Mouse (Mus musculus): ENCODE data around the gene Sh3kbp1. TPM values are rescaled to one million over a fixed set of nuclear protein-coding genes. Genes with fewer than 3 reads are reported as not detected.
A peak's percentile ranks its signal among the peaks of the same experiment; 100 is the strongest.

The Sh3kbp1 gene
- polyA plus RNA-seq, 1 experiment: 139 TPM

DNA sequence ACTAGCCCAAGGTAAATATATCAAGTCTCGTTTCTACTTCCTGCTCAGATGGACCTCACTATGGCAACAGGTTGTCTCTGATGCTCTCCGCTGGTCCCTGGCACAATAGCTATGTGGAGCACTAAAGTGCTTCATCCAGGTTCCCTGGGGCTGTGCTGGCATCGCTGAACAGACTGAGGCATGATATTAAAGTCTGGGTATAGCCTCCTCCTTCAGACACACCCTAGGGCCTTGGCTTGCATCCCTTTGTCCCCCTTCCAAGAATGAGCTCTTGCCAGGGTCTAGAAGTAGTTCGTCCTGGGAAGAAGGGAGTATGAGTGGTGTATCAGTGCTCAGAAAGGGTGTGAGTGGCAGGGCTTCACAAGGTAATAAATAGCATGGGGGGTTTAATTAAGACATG is 269.5 kb downstream of the Sh3kbp1 start:
- H3K27ac ChIP-seq (ENCODE audit: insufficient read depth, low read depth, low read length): no peak overlapping the region
- H3K4me3 ChIP-seq (ENCODE audit: insufficient read depth, low read length): no peak overlapping the region
- TF ChIP-seq CTCF (IDR thresholded peaks at IDR 0.05; ENCODE audit: low read depth, low read length): no peak
- TF ChIP-seq POLR2A (IDR thresholded peaks at IDR 0.05; ENCODE audit: borderline replicate concordance, low read depth, low read length): no peak
- no peaks in the 10 kb centered on the region for H3K4me1 ChIP-seq (ENCODE audit: control insufficient read depth, insufficient read depth, low read length)

DNA sequence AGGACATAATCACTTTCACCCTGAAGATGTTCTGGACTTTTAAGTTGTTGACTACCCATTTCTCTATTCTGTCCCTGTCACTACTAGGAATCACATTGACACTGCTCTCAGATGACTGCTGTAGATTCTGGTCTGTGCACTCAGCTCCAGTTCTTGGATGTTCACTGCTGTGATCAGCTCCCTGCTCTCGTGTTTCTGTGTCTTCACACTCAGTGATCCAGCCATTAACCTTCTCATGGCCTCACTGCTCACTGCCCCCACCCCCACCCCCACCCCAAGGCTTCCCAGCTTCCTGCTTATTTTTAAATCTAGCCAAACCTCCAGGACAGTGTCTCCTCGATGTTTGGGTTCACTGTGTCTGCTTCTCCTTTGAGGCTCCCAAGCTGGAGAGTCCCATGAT is 271.0 kb downstream of the Sh3kbp1 start:
- H3K27ac ChIP-seq (ENCODE audit: insufficient read depth, low read depth, low read length): no peak overlapping the region
- H3K4me1 ChIP-seq (ENCODE audit: control insufficient read depth, insufficient read depth, low read length): no peaks in the 10 kb centered on the region
- H3K4me3 ChIP-seq (ENCODE audit: insufficient read depth, low read length): no peak overlapping the region
- no peak for TF ChIP-seq CTCF (IDR thresholded peaks at IDR 0.05; ENCODE audit: low read depth, low read length)
- TF ChIP-seq POLR2A (IDR thresholded peaks at IDR 0.05; ENCODE audit: borderline replicate concordance, low read depth, low read length): no peak

DNA sequence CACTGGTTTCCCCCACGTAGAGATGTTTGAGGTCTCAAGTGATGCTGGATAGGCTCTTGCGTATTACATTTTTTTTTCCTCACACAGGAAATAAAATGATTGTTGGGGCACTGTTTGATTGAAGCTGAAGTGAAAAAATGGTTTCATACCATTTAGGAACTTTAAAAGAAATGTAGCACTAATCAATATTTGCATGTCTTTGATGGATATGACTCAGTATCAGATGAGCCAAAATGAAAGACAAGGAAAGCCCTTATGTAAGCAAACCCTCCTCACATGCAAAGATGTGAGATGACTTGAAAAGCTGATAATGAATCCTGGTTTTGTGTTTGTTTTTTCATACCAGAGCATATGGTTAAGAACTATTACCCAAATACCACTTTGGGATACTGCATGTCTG is 272.0 kb downstream of the Sh3kbp1 start:
- TF ChIP-seq CTCF (IDR thresholded peaks at IDR 0.05; ENCODE audit: low read depth, low read length) (no peak), POLR2A (IDR thresholded peaks at IDR 0.05; ENCODE audit: borderline replicate concordance, low read depth, low read length) (no peak)
- H3K4me3 ChIP-seq (ENCODE audit: insufficient read depth, low read length): no peak overlapping the region

DNA sequence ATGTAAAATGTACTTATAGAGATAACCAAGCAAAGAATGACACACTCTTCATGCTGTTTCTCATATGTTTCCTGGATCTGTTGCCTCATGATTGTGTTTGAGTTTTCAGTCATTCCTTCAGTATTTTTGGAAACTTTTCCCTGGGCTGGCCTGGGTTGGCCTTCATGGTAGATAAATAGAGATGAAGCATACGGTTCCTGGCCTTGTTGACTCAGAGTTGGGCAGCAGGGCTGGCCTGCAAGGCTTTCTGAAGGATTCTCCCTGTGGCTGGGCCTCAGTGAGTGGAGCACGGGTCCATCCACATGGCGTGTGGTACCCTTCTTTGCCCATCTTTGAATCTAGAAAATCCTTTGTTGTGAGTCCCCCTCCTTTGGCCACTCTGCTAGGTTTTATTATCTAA is 276.3 kb downstream of the Sh3kbp1 start:
- TF ChIP-seq CTCF (IDR thresholded peaks at IDR 0.05; ENCODE audit: low read depth, low read length) (no peak), POLR2A (IDR thresholded peaks at IDR 0.05; ENCODE audit: borderline replicate concordance, low read depth, low read length) (no peak)
- Histone ChIP-seq H3K4me1 (ENCODE audit: control insufficient read depth, insufficient read depth, low read length) (no peaks in the 10 kb centered on the region), H3K4me3 (ENCODE audit: insufficient read depth, low read length) (no peak overlapping the region), H3K27ac (ENCODE audit: insufficient read depth, low read depth, low read length) (no peak overlapping the region)

More for the DNA sequence above, 272.0 kb downstream of the Sh3kbp1 start:
- Histone ChIP-seq H3K4me1 (ENCODE audit: control insufficient read depth, insufficient read depth, low read length) (no peaks in the 10 kb centered on the region), H3K27ac (ENCODE audit: insufficient read depth, low read depth, low read length) (no peak overlapping the region)

DNA sequence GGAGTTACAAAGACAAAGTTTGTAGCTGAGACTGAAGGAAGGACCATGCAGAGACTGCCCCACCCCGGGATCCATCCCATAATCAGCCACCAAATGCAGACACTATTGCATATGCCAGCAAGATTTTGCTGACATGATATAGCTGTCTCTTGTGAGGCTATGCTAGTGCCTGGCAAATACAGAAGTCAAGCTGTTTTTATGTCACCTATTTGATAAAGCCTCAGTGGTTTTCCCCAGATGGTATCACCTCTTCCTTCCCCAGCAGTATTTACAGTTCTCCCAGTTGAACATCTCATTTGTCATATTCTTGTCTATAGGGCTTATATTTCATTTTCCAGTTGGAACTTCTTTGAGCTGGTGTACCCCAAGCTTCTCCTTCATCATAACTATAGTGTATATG is 280.6 kb downstream of the Sh3kbp1 start:
- Histone ChIP-seq H3K4me3 (ENCODE audit: insufficient read depth, low read length) (no peak overlapping the region), H3K27ac (ENCODE audit: insufficient read depth, low read depth, low read length) (no peak overlapping the region), H3K4me1 (ENCODE audit: control insufficient read depth, insufficient read depth, low read length) (peaks cover 29% of the 10 kb centered on the region)
- no peak for TF ChIP-seq POLR2A (IDR thresholded peaks at IDR 0.05; ENCODE audit: borderline replicate concordance, low read depth, low read length)
- no peak for TF ChIP-seq CTCF (IDR thresholded peaks at IDR 0.05; ENCODE audit: low read depth, low read length)

DNA sequence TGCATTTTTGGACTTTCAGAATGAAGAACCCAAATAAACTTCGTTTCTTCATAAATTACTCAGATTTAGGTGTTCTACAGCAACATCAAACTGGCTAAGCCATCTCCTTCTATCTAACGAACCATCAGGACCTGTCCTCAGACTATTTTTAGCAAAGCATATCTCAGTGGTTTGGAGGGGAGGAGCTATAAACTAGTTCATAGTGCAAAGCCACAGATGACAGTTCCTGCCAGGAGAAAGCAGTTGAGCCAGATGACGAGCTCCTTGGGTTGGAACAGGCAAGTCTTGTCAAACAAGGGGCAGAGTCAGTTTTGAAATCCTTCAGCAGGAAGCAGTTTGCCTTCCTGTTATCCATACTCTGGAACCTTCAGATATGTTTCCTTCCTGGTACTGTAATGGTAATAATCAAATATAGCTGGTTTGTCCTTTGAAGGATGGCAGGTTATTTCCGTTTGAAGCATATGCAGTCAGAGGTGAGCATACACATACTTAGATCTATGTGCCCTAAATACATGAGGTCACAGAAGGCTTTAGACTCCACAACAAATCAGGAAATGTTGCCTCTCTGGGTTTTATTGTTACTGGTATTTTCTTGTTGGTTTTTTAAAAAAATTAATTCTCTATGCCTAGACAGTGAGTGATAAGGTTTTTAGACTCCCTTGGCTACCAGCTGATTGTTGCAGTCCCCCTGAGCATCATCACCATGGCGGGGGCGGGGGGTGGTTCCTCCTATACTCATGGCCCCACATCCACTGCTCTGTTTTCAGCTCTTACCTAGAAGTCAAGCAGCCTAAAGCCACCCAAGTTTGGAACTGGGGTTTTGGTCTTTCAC is 282.6 kb downstream of the Sh3kbp1 start:
- no peak overlapping the region for H3K27ac ChIP-seq (ENCODE audit: insufficient read depth, low read depth, low read length)
- TF ChIP-seq POLR2A (IDR thresholded peaks at IDR 0.05; ENCODE audit: borderline replicate concordance, low read depth, low read length) (no peak), CTCF (IDR thresholded peaks at IDR 0.05; ENCODE audit: low read depth, low read length) (no peak)

DNA sequence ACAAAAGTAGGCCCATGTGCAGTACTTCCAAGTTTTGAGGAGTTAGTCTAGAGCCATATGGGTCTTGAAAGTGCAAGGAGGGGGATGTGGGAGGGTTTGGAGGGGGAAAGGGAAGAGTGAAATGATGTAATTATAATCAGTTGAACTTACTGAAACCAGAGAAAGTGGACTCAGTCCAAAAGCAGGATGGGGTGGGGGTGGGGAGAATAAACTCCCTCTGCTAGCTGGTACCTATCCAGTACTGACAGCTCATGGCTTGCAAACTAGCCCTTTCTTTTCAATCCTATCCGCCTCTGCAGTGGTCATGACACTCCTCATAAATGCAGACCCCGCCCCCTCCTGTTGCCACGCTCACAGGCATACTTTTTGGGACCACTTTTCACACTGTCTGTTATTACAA is 283.5 kb downstream of the Sh3kbp1 start:
- H3K4me3 ChIP-seq (ENCODE audit: insufficient read depth, low read length): no peak overlapping the region
- H3K27ac ChIP-seq (ENCODE audit: insufficient read depth, low read depth, low read length): peak overlapping the region; percentile 34
- H3K4me1 ChIP-seq (ENCODE audit: control insufficient read depth, insufficient read depth, low read length): peaks cover 36% of the 10 kb centered on the region
- TF ChIP-seq POLR2A (IDR thresholded peaks at IDR 0.05; ENCODE audit: borderline replicate concordance, low read depth, low read length) (no peak), CTCF (IDR thresholded peaks at IDR 0.05; ENCODE audit: low read depth, low read length) (no peak)

More for the DNA sequence above, 282.6 kb downstream of the Sh3kbp1 start:
- no peak overlapping the region for H3K4me3 ChIP-seq (ENCODE audit: insufficient read depth, low read length)
- H3K4me1 ChIP-seq (ENCODE audit: control insufficient read depth, insufficient read depth, low read length): peaks cover 36% of the 10 kb centered on the region

DNA sequence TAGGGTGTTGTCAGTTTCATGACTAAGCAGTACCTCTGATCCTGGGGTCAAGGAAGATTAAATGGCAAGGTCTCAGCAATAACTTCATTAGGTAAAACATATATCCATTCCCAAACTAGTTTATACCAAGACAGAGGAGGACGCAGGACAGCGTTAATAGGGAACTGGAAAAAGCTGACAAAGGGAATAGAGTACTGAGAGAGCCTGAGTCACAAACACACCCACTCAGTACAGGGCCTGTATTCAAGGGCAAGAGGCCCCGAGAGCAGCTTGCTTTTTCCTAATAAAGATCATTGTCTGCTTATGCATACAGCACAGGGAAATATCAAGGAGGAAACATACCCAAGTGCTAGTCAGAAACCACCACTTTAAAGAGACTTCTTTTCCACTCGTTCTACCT is 284.5 kb downstream of the Sh3kbp1 start:
- H3K4me1 ChIP-seq (ENCODE audit: control insufficient read depth, insufficient read depth, low read length): peaks cover 36% of the 10 kb centered on the region
- no peak overlapping the region for H3K4me3 ChIP-seq (ENCODE audit: insufficient read depth, low read length)
- TF ChIP-seq CTCF (IDR thresholded peaks at IDR 0.05; ENCODE audit: low read depth, low read length) (no peak), POLR2A (IDR thresholded peaks at IDR 0.05; ENCODE audit: borderline replicate concordance, low read depth, low read length) (no peak)
- peak overlapping the region; percentile 92 for H3K27ac ChIP-seq (ENCODE audit: insufficient read depth, low read depth, low read length)

DNA sequence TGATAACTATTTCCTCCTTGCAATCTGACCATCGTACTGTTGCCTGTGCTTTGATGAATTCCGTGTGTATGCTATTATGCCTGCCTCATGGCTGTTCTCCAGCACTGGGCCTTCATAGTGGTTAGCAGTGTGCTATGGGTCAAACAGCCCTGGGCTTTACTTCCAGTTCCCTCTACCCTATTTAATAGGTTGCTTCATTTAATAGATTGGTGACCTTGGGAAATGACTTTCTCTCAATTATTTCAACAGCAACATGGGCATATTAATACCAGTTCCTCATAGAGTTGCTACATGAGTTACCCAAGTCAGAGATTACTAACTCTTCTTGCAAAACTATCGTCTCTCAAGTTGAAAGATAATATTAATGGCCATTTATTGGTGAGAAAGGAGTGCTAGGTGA is 285.0 kb downstream of the Sh3kbp1 start:
- no peak for TF ChIP-seq CTCF (IDR thresholded peaks at IDR 0.05; ENCODE audit: low read depth, low read length)
- TF ChIP-seq POLR2A (IDR thresholded peaks at IDR 0.05; ENCODE audit: borderline replicate concordance, low read depth, low read length): no peak
- Histone ChIP-seq H3K27ac (ENCODE audit: insufficient read depth, low read depth, low read length) (peak overlapping the region; percentile 92), H3K4me3 (ENCODE audit: insufficient read depth, low read length) (no peak overlapping the region), H3K4me1 (ENCODE audit: control insufficient read depth, insufficient read depth, low read length) (peaks cover 36% of the 10 kb centered on the region)

DNA sequence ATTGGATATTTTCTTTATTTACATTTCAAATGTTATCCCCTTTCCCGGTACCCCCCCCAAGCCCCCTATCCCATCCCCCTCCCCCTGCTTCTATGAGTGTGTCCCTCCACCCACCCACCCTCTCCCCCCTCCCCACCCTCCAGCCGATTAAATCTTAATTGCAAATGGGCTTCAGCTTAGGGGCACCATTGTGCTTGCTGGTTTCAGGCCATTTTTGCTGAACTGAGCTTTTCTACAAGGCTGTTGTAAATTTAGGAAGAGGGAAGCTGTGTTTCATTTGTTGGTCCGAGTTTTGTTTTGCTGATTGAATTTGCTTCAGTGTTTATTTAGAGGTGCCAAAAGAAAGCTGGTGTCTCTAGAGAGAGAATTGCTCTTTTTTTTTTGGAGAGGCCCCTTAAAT is 286.4 kb downstream of the Sh3kbp1 start:
- Histone ChIP-seq H3K4me3 (ENCODE audit: insufficient read depth, low read length) (no peak overlapping the region), H3K27ac (ENCODE audit: insufficient read depth, low read depth, low read length) (peak overlapping the region; percentile 33; the same call in 1 of the 2 replicates), H3K4me1 (ENCODE audit: control insufficient read depth, insufficient read depth, low read length) (peaks cover 36% of the 10 kb centered on the region)
- TF ChIP-seq CTCF (IDR thresholded peaks at IDR 0.05; ENCODE audit: low read depth, low read length) (no peak), POLR2A (IDR thresholded peaks at IDR 0.05; ENCODE audit: borderline replicate concordance, low read depth, low read length) (no peak)
